Mouse (Mus musculus) heart, embryonic 15.5 days (tissue): ENCODE measurements around the gene Fmo4. TPM values are rescaled to one million over a fixed set of nuclear protein-coding genes. Genes with fewer than 3 reads are reported as not detected.

ENCODE experiments used
- ATAC-seq: fragments of 200-750 bp; cut with Nextera tagmentation; replicated peaks from 2 replicates; pipeline ENCODE4 v1.8.0; 2017; ENCODE audit warnings: low read depth, moderate TSS enrichment; ENCODE audit not compliant: insufficient number of reproducible peaks, insufficient read depth, low FRiP score
- H3K27ac ChIP-seq: fragments of 300-500 bp; sonication (generic); 2 replicates; pipeline ENCODE4 v1.5.1; 2015; ENCODE audit warnings: mild to moderate bottlenecking, inconsistent platforms
- H3K27me3 ChIP-seq: fragments of 300-500 bp; sonication (generic); 2 replicates; pipeline ENCODE4 v1.6.1; 2015; ENCODE audit warnings: inconsistent platforms
- H3K36me3 ChIP-seq: fragments of 300-500 bp; sonication (generic); 2 replicates; pipeline ENCODE4 v1.6.1; 2015; ENCODE audit warnings: mild to moderate bottlenecking, inconsistent platforms
- H3K4me1 ChIP-seq: fragments of 300-500 bp; sonication (generic); replicated peaks from 2 replicates; pipeline ENCODE4 v1.6.1; 2015; ENCODE audit warnings: inconsistent platforms
- H3K4me2 ChIP-seq: fragments of 300-500 bp; sonication (generic); 2 replicates; pipeline ENCODE4 v1.6.1; 2015; ENCODE audit warnings: inconsistent platforms, mild to moderate bottlenecking, moderate library complexity
- H3K4me3 ChIP-seq: fragments of 300-500 bp; sonication (generic); 2 replicates; pipeline ENCODE4 v1.5.1; 2015; ENCODE audit warnings: mild to moderate bottlenecking, inconsistent platforms
- H3K9ac ChIP-seq: fragments of 300-500 bp; sonication (generic); 2 replicates; pipeline ENCODE4 v1.6.1; 2015; ENCODE audit warnings: mild to moderate bottlenecking, inconsistent platforms
- H3K9me3 ChIP-seq: fragments of 300-500 bp; sonication (generic); replicated peaks from 2 replicates; pipeline ENCODE4 v1.6.1; 2016; ENCODE audit warnings: inconsistent platforms
- WGBS: fragments of 180-500 bp; shearing (Covaris S2); methylation state at CpG from one replicate; pipeline ENCODE4 v1.1.7; 2015; ENCODE audit warnings: mixed read lengths; 5-methylcytosine and 5-hydroxymethylcytosine counted together
- polyA plus RNA-seq: library from polyadenylated mRNA; unstranded; fragments of >200 nt; fragmentation: Nextera tagmentation; extraction: Ambion mirVana; gene quantifications from 2 replicates; pipeline ENCODE4 v1.2.1, GENCODE M21; 2015

Fmo4 gene
- polyA plus RNA-seq, 1 experiment from 2014 or later = 0.33 TPM

- Histone ChIP-seq H3K36me3 (no peaks in the 10 kb centered on the region), H3K4me2 (peak overlapping the region; percentile 23; the same call in 1 of the 2 replicates), H3K9me3 (no peaks in the 10 kb centered on the region), H3K4me1 (no peaks in the 10 kb centered on the region; the same call in 1 of the 2 replicates), H3K27me3 (no peaks in the 10 kb centered on the region), H3K9ac (no peak overlapping the region), H3K4me3 (no peak overlapping the region), H3K27ac (no peak overlapping the region)
- 60% methylated on average over 5 of the region's 5 CpGs for WGBS
- no peak for ATAC-seq
Measured at GRCm38 (mm10) chr1:162832574-162832953, 18.8 kb upstream of the Fmo4 start.

DNA sequence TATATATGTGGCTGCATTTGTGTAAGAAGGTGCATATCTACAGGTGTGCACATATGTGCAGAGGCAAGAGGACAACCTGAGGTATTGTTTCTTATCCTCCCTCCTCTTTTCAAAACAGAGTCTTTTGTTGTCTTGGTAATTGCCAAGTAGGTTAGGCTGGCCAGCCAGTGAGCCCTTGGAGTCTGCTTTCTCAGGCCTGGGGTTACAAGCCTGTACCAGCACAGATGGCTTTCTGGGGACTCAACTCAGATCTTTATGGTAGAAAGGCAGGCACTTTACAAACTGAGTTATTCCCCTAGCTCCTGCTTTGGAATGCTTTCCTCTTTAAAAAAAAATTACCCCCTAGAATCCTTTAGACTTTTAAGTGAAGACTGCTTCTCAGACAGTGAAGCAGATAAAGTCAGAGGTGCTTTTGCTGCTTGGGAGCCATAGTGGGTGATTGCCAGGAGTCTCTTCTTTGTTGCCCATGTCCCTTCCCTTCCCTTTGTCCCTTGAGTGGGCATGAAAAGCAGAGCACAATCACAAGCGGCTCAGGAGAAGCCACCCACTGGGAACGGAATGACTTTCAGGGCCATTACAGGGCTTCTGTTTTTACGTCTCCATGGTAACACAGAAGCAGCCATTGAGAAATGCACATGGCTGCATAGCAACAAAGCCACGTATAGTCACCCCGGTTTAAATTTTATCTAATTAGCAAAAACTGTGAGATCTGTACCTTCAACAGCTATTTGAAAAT, 18.2 kb upstream of the Fmo4 start:
- no peak overlapping the region for H3K4me3 ChIP-seq
- H3K9me3 ChIP-seq = no peaks in the 10 kb centered on the region
- WGBS = 22% methylated on average over 5 of the region's 5 CpGs
- H3K27me3 ChIP-seq = no peaks in the 10 kb centered on the region
- no peak for ATAC-seq
- H3K4me1 ChIP-seq = no peaks in the 10 kb centered on the region; the same call in 1 of the 2 replicates
- H3K4me2 ChIP-seq = peak overlapping the region; percentile 23; the same call in 1 of the 2 replicates
- H3K27ac ChIP-seq = no peak overlapping the region
- no peaks in the 10 kb centered on the region for H3K36me3 ChIP-seq
- H3K9ac ChIP-seq = no peak overlapping the region

- Histone ChIP-seq H3K27ac (no peak overlapping the region), H3K4me2 (no peak overlapping the region), H3K36me3 (no peaks in the 10 kb centered on the region), H3K4me1 (no peaks in the 10 kb centered on the region), H3K9ac (no peak overlapping the region), H3K27me3 (no peaks in the 10 kb centered on the region), H3K9me3 (no peaks in the 10 kb centered on the region), H3K4me3 (no peak overlapping the region)
- WGBS = 85% methylated on average over 5 of the region's 5 CpGs
- ATAC-seq = no peak
Measured at GRCm38 (mm10) chr1:162819280-162819679, 5.5 kb upstream of the Fmo4 start.

DNA sequence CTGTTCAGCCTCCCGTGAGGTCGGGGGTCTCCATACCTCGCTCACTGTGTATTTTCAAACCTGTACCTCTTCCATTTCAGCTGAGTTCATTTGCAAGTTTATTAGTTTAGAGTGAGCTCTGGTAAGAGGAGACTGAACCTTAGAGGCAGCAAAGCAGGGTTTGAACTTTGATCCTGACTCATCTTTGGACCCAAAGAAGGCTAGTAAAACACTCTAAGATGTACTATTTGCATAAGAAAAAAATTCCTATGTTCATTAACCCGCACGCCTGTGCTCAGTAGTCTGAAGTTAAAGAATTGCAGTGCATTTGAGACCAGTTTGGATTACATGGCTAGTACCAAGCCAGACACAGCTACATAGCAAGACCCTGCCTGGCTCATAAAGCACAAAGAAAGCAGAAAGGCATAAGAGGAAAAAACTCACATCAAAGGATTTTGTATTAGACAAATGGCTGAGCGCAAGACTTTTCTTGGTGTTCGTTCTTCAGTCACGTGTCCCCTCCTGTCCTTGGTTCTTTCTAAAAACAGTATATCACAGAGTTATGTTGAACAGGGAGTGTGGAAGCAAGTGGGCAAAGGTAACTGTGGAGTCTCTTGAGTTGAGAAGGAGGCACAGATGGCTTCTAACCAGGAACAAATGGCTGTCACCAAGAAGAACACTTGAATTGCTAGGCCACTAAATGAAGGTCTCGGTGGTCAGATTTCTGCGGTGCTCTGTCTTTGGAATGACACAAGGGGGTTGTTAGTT, 1.8 kb upstream of the Fmo4 start:
- Histone ChIP-seq H3K27me3 (no peaks in the 10 kb centered on the region), H3K36me3 (no peaks in the 10 kb centered on the region), H3K9me3 (no peaks in the 10 kb centered on the region), H3K4me3 (no peak overlapping the region), H3K4me2 (no peak overlapping the region), H3K4me1 (no peaks in the 10 kb centered on the region), H3K27ac (no peak overlapping the region), H3K9ac (no peak overlapping the region)
- no peak for ATAC-seq
- 86% methylated on average over 10 of the region's 10 CpGs for WGBS

DNA sequence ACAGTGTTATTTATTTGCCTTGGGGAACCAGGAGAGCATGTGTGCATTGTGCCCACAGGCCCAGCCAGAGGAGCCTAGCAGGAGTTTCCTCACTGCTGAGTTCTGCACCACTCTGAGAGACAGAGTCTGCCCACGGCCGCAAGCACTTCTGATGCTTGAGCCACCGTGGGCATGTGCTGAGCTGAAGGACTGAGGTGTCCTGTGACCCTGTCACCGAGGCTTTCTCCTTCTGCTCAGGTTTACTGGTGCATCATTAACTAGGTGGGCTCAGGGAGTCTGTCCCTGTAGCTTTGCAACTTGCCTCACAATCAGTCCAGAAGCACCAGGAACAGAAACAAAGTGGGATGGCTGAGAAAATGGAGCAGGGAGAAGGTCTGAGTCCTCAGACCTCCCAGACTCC, 1.2 kb upstream of the Fmo4 start:
- H3K27me3 ChIP-seq = no peaks in the 10 kb centered on the region
- H3K4me3 ChIP-seq = no peak overlapping the region
- H3K36me3 ChIP-seq = no peaks in the 10 kb centered on the region
- no peak overlapping the region for H3K4me2 ChIP-seq
- no peak overlapping the region for H3K27ac ChIP-seq
- no peak for ATAC-seq
- H3K4me1 ChIP-seq = no peaks in the 10 kb centered on the region
- 70% methylated on average over 4 of the region's 4 CpGs for WGBS
- H3K9ac ChIP-seq = no peak overlapping the region
- no peaks in the 10 kb centered on the region for H3K9me3 ChIP-seq

DNA sequence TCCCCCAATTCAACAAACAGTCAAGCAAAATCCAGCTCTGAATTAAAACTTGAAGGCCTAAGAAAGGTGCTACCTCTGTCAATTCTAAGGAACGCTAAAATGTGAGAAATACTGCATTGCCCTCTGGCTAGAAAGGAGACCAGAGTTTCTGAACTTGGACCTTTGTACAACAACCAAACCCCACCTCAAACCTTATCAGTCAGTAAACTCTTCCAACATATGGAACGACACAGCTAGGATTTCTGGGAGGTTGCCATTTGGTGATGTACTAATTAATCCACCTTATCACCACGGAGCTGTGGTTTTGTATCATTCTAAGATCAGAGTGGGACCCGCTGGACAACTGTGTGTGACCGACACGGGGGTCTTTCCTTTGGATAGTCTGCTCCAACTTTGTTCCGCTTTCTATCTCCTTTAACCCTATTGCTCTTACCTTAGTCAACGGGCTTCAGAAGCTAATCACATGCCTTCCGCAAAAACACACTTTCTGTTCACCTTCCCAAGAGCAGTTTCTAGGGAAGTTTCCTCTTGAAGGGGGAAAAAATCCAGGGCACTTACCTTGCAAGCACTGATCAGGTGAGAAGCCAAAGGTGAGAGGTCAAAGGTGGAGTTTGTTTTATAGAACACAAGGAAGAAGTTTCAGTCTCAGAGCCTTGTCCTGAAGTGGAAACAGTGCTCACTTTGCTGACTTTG, 483 bp downstream of the Fmo4 start:
- Histone ChIP-seq H3K4me3 (no peak overlapping the region), H3K4me1 (no peaks in the 10 kb centered on the region), H3K36me3 (no peaks in the 10 kb centered on the region), H3K9me3 (no peaks in the 10 kb centered on the region), H3K9ac (no peak overlapping the region), H3K27ac (no peak overlapping the region), H3K4me2 (peak overlapping the region; percentile 39), H3K27me3 (no peaks in the 10 kb centered on the region)
- ATAC-seq = no peak
- WGBS = 76% methylated on average over 9 of the region's 9 CpGs

- H3K36me3 ChIP-seq = no peaks in the 10 kb centered on the region
- H3K9ac ChIP-seq = no peak overlapping the region
- no peak overlapping the region for H3K4me3 ChIP-seq
- H3K4me1 ChIP-seq = no peaks in the 10 kb centered on the region
- H3K4me2 ChIP-seq = no peak overlapping the region
- whole genome bisulfite sequencing = 79% methylated on average over 3 of the region's 3 CpGs
- no peaks in the 10 kb centered on the region for H3K9me3 ChIP-seq
- H3K27ac ChIP-seq = no peak overlapping the region
- no peak for ATAC-seq
- H3K27me3 ChIP-seq = no peaks in the 10 kb centered on the region
Measured at GRCm38 (mm10) chr1:162808541-162808940, 5.2 kb downstream of the Fmo4 start.

GRCm38 (mm10) chr1:162807441-162807840, 6.3 kb downstream of the Fmo4 start:
- 84% methylated on average over 5 of the region's 5 CpGs for WGBS
- no peaks in the 10 kb centered on the region for H3K9me3 ChIP-seq
- no peaks in the 10 kb centered on the region for H3K27me3 ChIP-seq
- H3K36me3 ChIP-seq = no peaks in the 10 kb centered on the region
- no peaks in the 10 kb centered on the region for H3K4me1 ChIP-seq
- no peak overlapping the region for H3K4me3 ChIP-seq
- no peak overlapping the region for H3K4me2 ChIP-seq
- no peak for ATAC-seq
- no peak overlapping the region for H3K9ac ChIP-seq
- no peak overlapping the region for H3K27ac ChIP-seq

DNA sequence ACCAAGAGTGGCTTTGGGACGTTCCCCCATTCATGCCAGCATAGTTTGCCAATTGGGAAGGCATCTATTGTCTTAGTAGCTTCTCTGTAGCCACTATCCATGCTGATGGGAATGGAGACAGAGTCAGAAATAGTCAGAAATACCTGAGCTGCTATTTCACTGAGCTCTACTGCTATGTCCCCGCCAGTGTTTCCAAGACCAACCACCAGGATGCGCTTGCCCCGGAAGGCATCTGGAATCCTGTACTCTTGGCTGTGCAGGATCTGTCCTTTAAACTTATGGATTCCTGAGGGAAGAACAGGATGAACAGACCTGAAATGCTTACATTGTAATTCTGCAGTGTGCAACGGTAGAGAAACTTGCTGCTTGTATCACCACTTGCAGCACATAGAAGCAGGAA, 8.8 kb downstream of the Fmo4 start:
- Histone ChIP-seq H3K27me3 (no peaks in the 10 kb centered on the region), H3K4me2 (no peak overlapping the region), H3K9me3 (no peaks in the 10 kb centered on the region), H3K27ac (no peak overlapping the region), H3K4me3 (no peak overlapping the region), H3K36me3 (no peaks in the 10 kb centered on the region), H3K4me1 (no peaks in the 10 kb centered on the region), H3K9ac (no peak overlapping the region)
- no peak for ATAC-seq
- 53% methylated on average over 5 of the region's 5 CpGs for WGBS

DNA sequence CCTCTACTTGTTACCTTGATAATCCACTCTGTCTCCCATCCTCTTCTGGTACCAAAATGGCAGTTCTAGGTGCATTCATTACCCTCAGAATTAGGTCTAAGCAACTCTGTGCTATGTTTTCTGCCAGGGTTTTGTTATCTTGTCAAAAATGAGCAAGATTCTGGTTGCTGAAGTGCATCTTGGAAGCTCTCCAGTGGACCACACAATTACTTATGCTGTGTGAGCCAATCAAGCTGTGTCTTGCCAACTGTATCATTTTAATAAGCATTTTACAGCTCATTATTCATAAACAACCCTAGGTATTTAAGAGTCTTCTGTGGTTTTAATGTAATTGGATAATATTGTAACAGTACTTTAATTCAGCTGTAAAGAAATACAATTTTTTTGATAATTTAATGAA, 17.3 kb downstream of the Fmo4 start:
- Histone ChIP-seq H3K36me3 (no peaks in the 10 kb centered on the region), H3K27me3 (no peaks in the 10 kb centered on the region), H3K4me2 (no peak overlapping the region), H3K27ac (no peak overlapping the region), H3K9me3 (no peaks in the 10 kb centered on the region), H3K9ac (no peak overlapping the region), H3K4me3 (no peak overlapping the region), H3K4me1 (no peaks in the 10 kb centered on the region)
- no peak for ATAC-seq

- Histone ChIP-seq H3K4me3 (no peak overlapping the region), H3K4me1 (no peaks in the 10 kb centered on the region), H3K4me2 (no peak overlapping the region), H3K36me3 (no peaks in the 10 kb centered on the region), H3K9ac (no peak overlapping the region), H3K27me3 (no peaks in the 10 kb centered on the region), H3K9me3 (no peaks in the 10 kb centered on the region), H3K27ac (no peak overlapping the region)
- WGBS = 74% methylated on average over 7 of the region's 7 CpGs
- no peak for ATAC-seq
Measured at GRCm38 (mm10) chr1:162792306-162793044, 21.3 kb downstream of the Fmo4 start.
